Mouse (Mus musculus) cerebellum, adult 11-12 months (tissue): Measurements from ENCODE around the gene Bcl10.
"Not testable (repeated sequence)": the region's sequence is repeated elsewhere in the genome, so short reads cannot be mapped to it uniquely, and the experiment has no call there.

ENCODE experiments used
- DNase-seq: peaks from one replicate; pipeline ENCODE4 v3.0.0; 2022

Bcl10 gene

DNA sequence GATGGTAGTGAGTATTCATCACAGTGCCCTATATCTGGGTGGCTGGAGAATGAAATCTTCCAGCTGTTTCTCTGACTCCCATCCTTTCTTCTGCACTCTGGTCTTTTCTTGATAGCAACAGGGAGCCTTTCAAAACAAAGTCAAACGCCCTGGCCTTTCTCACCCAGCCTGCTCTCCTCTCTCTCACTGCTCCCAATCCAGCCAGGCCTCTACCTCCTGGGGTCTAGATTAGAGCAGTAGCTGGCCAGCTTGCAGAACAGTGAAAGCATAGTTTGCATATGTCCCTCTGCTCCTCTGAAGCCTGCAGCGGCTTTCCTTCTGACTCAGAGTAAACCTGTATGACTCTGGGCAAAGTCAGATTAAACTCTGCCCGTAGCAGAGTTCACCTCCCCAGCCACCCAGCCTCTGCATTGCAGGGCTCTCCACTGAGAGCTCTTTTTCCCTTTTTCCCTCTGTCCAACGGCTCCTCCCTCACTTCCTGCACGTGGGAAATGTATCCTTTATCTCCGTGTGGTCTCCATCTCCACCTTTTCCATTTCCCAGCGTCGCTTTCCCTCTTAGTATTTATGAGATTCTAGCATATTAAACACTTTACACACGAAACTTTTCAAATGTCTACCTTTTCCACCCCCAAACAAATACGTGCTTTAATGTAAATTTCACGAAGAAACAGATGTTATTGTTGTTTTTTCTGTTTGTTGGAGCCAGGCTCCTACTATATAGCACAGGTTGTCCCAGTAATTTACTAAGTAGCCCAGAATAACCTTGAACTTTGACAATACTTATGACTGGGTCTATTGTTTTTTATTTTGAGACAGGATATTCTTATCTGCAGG lies at the start of gene Bcl10:
Gene Bcl10, plus strand, starts transcription at position 786 of the 836 bp plus-strand sequence.
- no peak for DNase-seq

DNA sequence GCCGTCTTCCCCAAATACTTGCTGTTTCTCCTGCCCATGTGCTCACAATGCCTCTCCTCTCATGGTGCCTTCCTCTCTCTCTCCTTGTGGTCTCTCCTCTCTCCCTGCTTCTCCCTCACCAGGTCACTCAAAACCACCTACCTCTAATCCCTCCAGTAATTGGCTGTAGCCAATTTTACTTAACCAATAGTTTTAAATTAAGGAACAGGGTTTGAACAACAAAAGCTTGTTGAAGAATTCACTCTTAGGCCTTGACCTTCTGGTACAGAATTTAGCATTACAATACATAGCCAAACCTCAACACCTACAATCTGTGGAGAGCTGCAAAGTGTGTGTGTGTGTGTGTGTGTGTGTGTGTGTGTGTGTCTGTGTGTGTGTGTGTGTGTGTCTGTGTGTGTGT lies 49.3 kb upstream of the Bcl10 start:
- no peak for DNase-seq

DNA sequence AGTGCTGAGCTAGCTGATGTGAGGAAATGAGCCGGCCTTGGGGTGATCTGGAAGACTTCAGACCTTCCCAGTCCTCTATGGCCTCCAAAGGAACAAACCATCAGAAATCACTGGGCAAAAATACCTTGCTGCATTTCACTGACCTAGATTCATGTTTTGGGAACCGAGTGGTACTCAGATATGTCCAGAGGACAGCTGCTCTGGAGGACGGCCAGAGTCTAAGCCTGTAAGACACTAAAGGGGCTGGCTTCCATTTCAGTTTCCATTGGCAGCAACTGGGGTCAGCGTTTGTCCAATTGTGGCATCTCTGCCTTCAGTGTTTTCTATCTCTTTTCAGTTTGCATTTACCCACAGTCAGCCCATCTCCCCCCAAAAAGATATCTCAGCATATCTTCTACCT lies 48.5 kb upstream of the Bcl10 start:
- DNase-seq, result no peak

DNA sequence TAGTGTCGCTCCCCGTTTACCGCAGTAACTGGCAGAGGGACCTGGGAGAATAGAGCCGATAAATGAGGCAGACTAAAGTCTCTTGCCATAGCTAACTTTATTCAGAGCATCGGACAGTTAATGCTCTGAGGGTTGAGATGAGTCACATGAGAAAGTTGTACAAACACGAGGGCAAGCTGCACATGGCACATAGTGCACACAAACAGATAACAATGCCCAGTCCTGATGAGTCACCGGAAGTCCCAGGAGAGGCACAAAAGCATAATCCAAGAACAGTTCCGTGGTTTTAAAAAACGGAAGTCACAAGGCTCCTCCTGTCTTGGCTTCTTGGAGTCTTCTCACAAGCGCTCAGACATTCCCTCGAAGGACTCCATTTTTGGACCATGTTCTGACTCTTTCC lies 46.5 kb upstream of the Bcl10 start:
- no peak for DNase-seq

DNA sequence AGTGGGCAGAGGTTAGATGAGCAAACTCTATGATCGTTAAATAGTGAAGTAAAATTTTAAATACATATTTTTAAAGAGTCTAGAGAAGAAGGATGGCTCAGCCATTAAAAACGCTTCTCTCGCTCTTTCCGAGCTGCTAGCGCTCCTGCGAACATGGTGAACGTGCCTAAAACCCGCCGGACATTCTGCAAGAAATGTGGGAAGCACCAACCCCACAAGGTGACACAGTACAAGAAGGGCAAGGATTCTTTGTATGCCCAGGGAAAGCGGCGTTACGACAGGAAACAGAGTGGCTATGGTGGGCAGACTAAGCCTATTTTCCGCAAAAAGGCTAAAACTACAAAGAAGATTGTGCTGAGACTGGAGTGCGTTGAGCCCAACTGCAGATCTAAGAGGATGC lies 43.7 kb upstream of the Bcl10 start:
- not testable (repeated sequence) for DNase-seq

- no peak for DNase-seq
Measured at GRCm38 (mm10) chr3:145880335-145880734, 42.3 kb upstream of the Bcl10 start.

DNA sequence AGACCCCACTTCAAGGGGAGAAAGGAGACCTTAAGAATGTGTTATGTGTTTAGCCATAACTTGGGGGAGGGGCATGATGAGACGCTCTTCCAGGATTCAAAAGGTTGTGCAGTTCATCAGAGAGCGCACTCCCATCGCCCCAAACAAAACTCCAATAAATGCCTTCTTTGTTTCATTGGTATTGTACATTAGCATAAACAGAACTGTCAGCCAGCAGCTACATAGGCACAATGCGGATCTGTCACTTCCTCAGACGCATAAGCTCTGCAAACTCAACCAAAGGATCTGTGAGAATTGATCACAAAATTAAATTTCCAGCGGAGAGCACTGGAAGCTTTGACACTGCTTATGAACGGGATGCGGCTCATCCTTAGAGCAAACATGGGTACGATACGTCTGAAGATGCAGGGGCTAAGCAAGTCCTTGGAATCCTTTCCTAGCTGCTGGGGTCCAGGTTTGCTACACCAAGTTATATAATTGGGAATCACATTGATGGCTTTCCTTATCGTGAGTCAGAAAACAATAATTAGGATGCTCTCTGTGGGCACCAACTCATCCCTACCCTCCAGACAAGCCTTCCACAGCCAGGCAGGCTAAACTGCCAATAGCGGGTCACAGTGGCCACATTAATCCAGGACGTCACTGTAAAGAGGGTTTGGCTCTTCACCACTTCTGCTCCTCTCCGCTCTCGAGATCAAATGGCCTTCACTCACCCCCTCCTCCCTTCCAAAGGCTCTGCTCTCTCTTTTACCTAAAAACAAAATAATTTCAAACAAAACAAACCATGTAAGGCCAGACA lies 40.3 kb upstream of the Bcl10 start:
- no peak for DNase-seq

GRCm38 (mm10) chr3:145883233-145883632 lies 39.4 kb upstream of the Bcl10 start:
- DNase-seq, result no peak

DNA sequence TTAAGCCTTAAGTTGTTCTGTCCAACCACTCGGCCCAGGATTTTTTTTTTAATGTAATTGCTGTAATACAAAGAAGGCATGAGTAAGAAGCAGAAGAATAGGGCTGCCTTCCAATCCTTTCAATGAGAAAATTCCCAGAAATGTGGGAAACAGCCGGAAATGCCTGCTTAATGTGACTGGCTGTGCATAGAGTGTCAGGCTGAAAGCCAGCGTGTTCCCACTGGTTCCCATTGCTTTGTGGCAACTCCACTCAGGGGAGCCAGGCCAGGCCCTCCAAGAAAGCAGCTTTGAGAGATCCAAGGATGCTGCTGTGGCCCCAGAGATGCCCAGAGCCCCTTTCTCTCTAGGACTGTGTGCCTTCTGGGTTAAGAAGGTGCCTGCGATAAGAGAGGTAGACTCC lies 37.2 kb upstream of the Bcl10 start:
- no peak for DNase-seq

- DNase-seq, result no peak
Measured at GRCm38 (mm10) chr3:145885851-145886464, 36.6 kb upstream of the Bcl10 start.

GRCm38 (mm10) chr3:145887430-145887971 lies 35.1 kb upstream of the Bcl10 start:
- no peak for DNase-seq

DNA sequence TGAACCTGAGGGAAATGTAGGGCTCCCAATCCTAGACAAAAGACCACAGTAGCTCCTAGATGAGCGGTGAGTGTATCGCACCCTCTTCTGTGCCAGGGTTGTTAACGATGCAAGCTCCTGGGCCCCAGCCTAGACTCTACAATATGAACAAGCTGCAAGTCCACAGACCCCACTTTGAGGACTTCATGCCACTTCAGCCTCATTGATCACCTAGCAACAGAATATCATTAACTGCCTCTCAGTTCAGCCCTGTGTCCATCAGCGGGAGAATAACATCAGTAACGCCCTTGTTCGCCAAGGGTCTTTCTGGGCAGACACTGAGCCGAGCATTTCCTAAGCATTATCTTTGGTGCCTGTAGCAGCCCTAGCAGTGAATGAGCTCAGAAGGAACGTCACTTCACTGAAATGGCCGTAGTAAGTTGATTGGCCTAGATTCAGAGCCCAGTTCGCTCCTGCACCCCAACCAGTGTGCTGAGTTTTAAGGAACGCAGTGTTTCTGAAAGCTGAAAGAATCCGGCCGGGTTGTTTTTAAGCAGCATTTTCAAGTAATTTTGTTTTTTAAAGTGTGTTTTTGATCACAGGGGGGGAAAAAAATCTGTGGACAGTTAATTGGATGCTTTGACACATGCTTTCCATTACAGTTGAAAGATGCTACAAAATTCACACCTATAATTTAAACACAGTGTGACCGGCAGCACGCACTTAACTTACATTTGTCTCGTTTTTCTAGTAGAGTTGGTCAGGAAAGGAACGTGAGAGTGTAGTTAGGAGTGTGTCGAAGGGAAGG lies 32.1 kb upstream of the Bcl10 start:
- DNase-seq, result peak; percentile 22

- no peak for DNase-seq
Measured at GRCm38 (mm10) chr3:145892451-145892850, 30.2 kb upstream of the Bcl10 start.

GRCm38 (mm10) chr3:145894131-145894530 lies 28.5 kb upstream of the Bcl10 start:
- DNase-seq, result no peak

- no peak for DNase-seq
Measured at GRCm38 (mm10) chr3:145897749-145898148, 24.9 kb upstream of the Bcl10 start.

DNA sequence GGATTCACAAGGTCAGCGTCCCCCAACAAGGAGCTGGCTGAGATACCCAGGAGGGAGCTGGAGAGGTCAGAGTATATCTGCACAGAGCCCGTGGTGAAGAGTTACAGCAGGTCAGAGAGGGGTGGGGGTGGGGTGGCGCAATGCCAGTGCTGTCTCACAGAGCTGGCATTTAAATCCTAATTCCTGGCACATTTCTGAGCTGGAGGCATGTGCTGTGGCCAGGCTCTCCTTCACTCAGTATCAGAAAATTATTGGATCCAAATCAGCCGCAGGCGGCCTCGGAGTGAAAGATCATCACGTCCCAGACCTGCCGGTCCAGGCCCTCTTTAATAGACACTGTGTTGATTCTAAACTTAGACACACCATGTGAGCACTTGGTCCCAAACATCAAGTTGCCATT lies 22.8 kb upstream of the Bcl10 start:
- no peak for DNase-seq

- DNase-seq, result no peak
Measured at GRCm38 (mm10) chr3:145903530-145903929, 19.1 kb upstream of the Bcl10 start.

DNA sequence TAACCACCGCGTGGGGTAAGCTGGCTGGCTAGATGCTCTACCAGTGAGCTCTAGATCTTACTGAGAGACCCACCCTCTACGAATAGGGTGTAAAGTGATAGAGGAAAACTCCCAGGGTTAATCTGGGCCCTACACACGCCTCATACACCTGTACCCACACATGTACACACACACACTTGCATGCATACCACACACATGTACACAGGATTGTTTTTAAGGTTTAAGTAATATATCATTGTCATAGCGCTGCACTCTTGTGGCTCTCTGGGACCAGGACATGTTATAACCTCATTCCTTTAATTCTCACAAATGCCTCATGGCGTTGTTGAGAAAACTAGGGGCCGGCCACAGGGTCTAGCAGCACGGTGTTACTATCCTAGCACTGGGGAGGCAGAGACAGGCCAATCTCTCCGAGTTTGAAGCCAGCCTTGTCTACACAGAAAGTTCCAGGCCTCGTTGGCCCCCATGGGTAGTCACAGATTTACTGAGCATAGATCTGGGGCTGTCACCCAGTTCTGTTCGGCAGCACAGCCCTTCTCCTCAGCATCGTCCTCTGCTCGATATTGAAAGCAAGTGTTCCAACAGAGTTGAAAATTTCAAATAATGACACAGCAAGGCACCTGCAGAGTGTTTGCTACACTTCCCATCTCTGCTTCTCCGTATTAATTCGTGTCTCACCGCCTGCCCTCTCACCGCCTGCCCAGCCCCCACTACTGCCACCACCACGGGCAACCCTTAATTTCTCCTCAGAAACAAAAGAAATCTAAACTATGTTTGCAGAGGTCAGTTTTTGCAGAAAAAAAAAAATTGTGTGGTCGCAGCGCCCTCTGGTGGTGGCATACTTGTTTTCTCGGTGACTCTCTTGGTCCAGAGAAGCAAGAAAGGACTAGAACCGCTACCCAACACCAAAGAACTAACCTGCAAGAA lies 17.5 kb upstream of the Bcl10 start:
- DNase-seq, result no peak

- DNase-seq, result no peak
Measured at GRCm38 (mm10) chr3:145906582-145906981, 16.0 kb upstream of the Bcl10 start.

DNA sequence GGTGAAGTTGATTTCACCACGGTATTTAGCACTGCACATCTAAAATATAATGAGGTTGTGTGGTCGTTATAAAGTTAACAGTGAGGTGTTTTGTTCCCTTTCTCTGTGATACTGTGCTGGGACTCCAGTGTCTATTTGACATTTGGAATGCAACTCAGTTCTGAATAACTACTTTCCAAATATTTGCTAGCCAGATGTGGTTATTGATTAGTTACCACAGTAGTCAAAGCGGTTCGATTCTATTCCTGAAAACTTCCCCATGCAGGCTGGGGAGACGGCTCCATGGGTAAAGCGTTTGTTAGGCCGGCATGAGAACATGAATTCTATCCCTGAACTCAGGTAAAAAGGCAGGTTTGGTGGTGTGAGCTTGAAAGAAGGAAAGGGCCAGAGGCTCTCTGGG lies 10.1 kb upstream of the Bcl10 start:
- no peak for DNase-seq

DNA sequence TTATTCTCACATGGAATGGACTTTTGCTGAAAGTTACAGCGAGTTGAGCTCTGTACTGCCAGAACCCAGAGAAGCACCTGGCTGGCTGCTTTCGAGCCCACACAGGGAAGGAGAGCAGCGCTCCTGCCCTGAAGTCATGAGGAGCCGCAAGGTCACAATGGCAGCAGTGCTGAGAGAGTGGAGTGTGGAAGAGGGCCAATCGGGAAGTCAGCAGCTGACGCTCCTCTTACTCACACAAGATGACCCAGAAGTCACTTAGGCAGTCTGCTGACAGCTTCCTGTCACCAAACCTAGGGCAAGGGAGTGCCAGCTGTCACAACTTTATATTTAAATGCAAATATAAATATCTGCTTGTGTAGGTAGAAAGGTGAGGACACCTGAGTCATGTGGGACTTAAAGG lies 9.3 kb upstream of the Bcl10 start:
- DNase-seq, result no peak
